Mouse (Mus musculus): ENCODE data around the gene Serinc5.
"Not testable (repeated sequence)": the region's sequence is repeated elsewhere in the genome, so short reads cannot be mapped to it uniquely, and the experiment has no call there.

Serinc5 gene

GRCm38 (mm10) chr13:92610311-92611221 is at the start of gene Serinc5:
TSS of gene Serinc5 (plus strand) at chr13:92611091.
- in situ Hi-C loops (cut with MboI, MseI) = loop anchor here (10.0 kb wide), 1 partner anchor 256 kb away; the partner anchor contains the start of genes Dhfr and Msh3

GRCm38 (mm10) chr13:92576072-92576471 is 34.8 kb upstream of the Serinc5 start, which contains the start of gene Spz1:
TSS of gene Spz1 (minus strand) at chr13:92576172.
- in situ Hi-C loops (cut with MboI, MseI) = loop anchor here (5.0 to 10.0 kb wide), 2 partner anchors 166 to 1139 kb away; no protein-coding TSS in a partner anchor

DNA sequence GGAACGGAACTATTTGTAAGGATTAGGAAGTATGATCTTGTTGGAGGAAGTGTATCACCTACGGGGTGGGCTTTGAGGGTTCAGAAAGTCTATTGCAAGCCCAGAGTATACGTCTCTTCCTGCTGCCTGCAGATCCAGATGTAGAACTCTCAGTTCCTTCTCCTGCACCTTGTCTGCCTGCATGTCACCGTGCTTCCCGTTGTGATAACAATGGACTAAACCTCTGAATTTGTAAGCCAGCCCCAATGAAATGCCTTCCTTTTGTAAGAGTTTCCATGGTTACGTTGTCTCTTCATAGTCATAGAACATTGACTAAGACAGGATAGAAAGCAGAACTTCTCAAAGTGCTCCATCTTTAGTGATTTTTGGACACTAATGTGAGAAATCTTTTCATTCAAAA is 34.2 kb upstream of the Serinc5 start:
- in situ Hi-C loops (cut with MboI, MseI) = loop anchor here (5.0 to 10.0 kb wide), 2 partner anchors 166 to 1138 kb away; no protein-coding TSS in a partner anchor

- in situ Hi-C loops (cut with MboI, MseI) = loop anchor here (5.0 to 10.0 kb wide), 2 partner anchors 164 to 1137 kb away; no protein-coding TSS in a partner anchor
These were observed 32.7 kb upstream of the Serinc5 start for GRCm38 (mm10) chr13:92578210-92578609.

DNA sequence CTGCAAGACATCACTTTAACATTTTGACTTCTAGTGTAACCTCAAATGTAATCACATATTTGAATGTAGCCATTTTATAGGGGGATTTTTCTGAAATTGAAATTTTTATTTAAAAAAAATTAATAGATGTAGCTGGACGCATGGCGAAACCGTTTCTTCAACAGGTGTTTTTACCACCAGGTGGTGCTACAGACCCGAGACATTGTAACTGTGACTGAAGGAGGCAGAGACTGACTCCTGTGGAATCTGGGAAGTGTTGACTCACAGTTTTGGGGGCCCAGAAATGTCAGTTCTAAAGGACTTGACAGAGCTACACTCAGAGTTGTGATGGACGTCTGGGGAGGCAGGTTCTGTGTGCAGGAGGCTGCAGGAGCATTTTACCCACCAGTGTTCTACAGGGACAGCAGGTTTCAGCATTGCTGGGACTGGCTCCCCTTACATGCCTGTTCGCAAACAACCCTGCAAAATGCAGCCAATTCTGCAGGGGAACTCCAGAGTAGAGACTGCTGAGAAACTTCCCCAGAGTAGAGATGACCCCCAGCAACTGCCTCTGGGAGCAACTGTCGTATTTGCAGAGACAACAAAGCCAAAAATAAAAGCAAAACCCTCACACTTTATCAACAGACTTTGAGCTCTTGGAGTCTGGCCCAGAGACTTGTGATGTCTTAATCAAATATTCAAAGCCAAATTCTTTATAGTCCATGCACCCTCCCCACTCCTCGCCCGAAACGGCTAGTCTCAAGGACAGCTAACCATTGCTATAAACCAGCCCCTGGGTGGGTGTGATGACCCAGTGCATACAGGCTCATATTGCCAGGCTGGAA is 30.5 kb upstream of the Serinc5 start:
- in situ Hi-C loops (cut with MboI, MseI) = no loop called here

DNA sequence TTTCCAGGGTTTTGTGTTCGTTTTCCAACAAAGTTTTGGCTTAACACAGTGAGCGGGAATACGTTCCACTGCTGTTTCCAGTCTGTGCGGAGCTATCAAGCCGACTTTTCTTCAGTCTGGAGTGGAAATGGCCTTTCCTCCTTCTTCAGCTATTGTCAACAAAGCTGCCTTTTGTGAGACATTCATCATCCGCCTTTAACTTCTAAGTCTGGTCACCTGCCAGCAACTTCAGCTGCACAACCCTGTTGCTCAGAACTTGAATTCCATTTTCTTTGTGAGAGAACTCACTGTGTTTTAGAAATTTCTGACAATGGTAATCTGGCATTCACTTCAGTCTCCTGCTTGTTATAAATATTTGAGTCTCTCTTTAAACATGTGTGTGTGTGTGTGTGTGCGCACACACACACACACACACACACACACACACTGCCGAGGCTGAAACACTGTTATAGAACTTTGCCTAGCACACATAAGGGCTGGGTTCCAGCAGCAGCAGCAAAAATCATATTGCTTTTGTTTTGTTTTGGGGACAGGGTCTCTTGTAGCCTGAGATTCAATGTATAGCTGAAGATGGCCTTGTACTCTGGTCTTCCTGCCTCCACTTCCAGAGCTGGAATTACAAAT is 26.7 kb upstream of the Serinc5 start:
- in situ Hi-C loops (cut with MboI, MseI) = no loop called here

DNA sequence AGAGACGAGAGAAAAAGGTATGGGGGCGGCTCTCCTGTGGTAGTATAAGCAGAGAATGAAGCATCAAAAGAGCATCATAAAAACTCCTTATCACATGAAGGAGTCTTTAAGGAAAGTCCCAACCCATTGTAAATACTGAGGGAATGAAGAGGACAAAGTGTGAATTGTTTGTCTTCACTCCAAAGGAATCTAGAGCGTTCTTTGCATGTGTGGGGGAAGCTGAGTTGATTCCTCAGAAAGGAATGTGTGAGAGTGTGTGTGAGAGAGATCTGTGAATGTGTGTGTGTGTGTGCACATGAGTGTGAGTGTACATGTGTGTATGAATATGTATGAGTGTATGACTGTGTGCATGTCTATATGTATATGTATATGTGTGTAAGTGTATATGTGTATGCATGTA is 22.2 kb upstream of the Serinc5 start:
- in situ Hi-C loops (cut with MboI, MseI) = no loop called here

DNA sequence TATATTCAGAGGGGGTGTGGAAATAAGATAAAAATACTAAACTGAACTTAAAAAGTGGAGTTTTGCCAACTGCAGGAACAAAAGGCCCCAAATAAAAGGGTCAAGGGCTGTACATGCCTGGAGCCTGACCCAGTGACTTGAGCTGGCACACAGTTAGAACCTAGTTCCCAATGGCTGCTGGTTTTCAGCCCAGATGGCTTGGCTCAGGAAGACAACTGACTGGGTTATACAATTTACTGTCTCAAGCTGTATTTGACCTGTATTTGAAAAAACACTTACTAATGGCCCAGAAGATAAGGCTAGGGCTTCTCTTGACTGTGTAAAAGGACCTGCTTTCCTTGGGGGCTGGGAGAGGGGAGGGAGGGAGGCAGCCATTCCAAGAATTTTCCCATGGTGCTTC is 21.6 kb upstream of the Serinc5 start:
- in situ Hi-C loops (cut with MboI, MseI) = no loop called here

DNA sequence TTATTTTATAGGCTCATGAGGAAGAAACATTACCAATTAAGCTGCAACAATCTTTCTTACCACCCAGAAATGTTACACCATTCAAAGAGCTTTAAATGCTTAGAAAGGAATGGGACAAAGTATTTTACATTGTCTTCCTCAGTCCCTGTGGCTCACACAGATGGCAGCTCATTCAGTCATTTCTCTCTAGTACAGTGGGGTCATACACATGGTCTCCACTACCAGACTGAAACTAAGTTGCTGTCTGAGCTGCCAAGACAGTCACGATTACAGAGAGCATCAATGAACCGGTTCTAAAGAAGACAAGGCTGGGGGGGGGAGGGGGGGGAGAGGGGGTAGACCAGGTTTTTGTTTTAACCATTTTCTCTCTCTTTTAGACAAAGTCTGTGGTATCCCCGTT is 19.7 kb upstream of the Serinc5 start:
- in situ Hi-C loops (cut with MboI, MseI) = no loop called here

- in situ Hi-C loops (cut with MboI, MseI) = no loop called here
These were observed 18.6 kb upstream of the Serinc5 start for GRCm38 (mm10) chr13:92592268-92592785.

GRCm38 (mm10) chr13:92592786-92593635 is 17.9 kb upstream of the Serinc5 start:
- in situ Hi-C loops (cut with MboI, MseI) = no loop called here

DNA sequence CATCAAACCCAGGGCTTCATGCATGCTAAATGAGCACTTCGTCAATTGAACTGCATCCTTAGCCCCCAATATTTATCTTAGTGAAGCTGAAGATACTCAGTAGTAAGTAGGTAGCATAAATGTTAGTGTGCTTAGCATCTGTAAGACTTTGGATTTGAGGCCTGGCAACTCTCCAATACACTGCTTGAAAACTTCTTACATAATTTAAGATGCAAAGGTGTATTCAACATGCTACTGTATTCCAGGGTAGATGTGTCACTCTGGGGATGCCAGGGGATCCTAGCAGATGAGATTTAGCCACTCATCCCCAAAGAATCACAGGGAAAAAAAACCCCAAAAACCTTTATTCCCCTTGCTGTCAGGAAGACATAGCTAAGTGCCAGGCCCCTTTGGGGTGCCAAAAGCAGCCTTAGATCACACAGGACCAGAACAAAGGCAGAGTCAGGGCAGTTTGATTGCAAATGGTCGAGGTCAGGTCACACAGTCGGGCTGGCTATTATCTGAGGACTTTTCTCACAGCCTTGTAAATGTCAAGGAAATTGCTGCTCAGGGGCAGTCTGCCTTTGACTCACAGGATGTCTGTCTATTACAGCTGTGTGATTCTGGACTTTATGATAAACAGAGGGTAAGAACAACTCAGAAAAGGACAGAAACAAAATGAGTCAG is 17.0 kb upstream of the Serinc5 start:
- in situ Hi-C loops (cut with MboI, MseI) = no loop called here

DNA sequence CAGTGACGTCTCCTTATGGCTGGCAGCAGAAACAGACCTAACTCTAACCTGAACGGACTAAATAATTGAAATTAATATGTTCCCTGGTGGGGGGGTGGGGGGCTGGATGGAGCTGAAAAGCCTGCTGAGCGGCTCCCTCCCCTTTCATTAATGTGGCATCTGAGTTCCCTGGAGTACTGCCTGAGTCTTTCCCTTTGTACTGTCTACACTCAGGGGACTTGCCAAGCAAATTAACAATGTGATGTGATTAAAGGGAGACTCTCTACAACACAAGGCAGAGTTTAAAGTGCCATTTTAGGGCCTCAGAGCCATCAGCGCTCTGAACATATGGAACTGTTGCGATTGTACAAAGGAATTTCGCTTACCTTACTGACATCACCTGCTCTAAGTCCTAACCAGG is 16.4 kb upstream of the Serinc5 start:
- in situ Hi-C loops (cut with MboI, MseI) = no loop called here

- in situ Hi-C loops (cut with MboI, MseI) = no loop called here
These were observed 16.0 kb upstream of the Serinc5 start for GRCm38 (mm10) chr13:92594907-92595306.

DNA sequence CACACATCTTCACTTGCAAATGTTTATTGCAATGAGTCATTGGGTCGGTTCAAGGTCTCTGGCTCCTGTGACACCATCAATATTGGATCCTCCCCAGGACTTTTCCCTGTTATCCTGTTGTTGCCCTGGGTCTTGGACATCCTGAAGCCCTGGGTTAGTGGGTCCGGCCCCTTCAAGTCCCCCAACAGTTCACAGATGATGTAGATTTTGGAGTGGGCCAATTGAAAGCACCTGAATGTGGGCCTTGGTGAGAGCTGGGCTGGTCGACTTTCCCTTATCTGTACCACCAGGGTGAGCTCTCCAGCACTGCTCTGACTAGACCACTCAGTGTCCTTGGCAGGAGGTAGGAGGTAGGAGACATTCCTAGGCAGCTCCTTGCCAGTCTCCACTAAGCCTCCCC is 15.5 kb upstream of the Serinc5 start:
- in situ Hi-C loops (cut with MboI, MseI) = no loop called here

DNA sequence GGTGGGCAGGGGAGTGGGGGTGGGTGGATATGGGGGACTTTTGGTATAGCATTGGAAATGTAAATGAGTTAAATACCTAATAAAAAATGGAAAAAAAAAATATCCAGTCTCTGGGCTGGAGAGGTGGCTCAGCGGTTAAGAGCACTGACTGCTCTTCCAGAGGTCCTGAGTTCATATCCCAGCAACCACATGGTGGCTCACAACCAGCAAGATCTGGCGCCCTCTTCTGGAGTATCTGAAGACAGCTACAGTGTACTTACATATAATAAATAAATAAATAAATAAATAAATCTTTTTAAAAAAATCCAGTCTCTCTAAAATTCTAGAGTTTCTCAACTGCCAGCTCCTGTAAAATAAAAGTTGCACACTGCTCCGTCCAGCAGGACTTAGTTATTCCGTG is 5.6 kb upstream of the Serinc5 start:
- in situ Hi-C loops (cut with MboI, MseI) = not testable (repeated sequence)

GRCm38 (mm10) chr13:92609486-92610310 is 1.2 kb upstream of the Serinc5 start:
- in situ Hi-C loops (cut with MboI, MseI) = loop anchor here (10.0 kb wide), 1 partner anchor 255 kb away; the partner anchor contains the start of genes Dhfr and Msh3

DNA sequence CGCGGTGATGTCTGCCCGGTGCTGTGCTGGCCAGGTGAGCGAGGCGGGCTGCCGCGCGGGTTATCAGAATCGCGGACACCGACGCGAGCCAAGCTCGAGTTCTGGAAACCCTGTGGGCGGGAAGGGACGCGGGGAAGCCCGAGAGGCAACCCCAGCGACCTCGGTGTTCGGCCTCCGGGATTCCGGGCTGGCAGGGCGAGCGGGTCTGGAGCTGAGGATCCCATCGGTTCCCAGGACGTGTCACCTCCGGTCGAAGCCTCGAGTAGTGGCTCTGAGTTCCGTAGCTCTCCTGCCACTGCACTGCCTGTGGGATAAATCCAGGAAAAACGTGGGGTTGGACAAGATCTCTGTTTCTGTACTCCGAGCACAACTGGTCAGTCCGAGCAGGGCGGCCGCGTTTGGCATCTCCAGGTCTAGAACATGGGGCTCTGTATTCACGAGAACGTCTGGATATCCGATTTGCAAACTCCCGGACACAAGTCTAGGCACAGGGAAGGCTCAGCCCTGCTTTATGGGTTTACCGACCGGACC is 428 bp downstream of the Serinc5 start:
- in situ Hi-C loops (cut with MboI, MseI) = loop anchor here (10.0 kb wide), 1 partner anchor 257 kb away; the partner anchor contains the start of genes Dhfr and Msh3
